Mouse (Mus musculus) ES-E14 (cell line): ENCODE data around the gene Parvb. TPM values are rescaled to one million over a fixed set of nuclear protein-coding genes. Genes with fewer than 3 reads are reported as not detected.

Experiments used
- DNase-seq: peaks from one replicate; pipeline ENCODE4 v3.0.0-alpha.2; 2013; ENCODE audit warnings: low read depth, low spot score
- H3K27ac ChIP-seq: 2 replicates; pipeline ENCODE4 v1.5.1; 2012; ENCODE audit warnings: low read depth, mild to moderate bottlenecking, low read length, moderate library complexity, mixed read lengths; ENCODE audit not compliant: poor library complexity, insufficient read depth, severe bottlenecking
- H3K36me3 ChIP-seq: 2 replicates; pipeline ENCODE4 v1.6.1; 2012; ENCODE audit warnings: mild to moderate bottlenecking, low read length, moderate library complexity, mixed read lengths; ENCODE audit not compliant: control insufficient read depth, poor library complexity, insufficient read depth, severe bottlenecking
- H3K4me1 ChIP-seq, 2 experiments: fragments of 150-350 bp in 1 of 2; sonication (generic) in 1 of 2; 2 replicates each; pipeline ENCODE4 v1.6.1; 2012; ENCODE audit warnings: low read length in 2 of 2, mild to moderate bottlenecking in 1 of 2, mixed read lengths in 1 of 2; ENCODE audit not compliant: control insufficient read depth in 2 of 2, insufficient read depth in 2 of 2, poor library complexity in 1 of 2
- H3K4me3 ChIP-seq, 2 experiments: fragments of 150-350 bp in 1 of 2; sonication (generic) in 1 of 2; 2 replicates each; pipeline ENCODE4 v1.5.1; 2012; ENCODE audit warnings: low read length in 2 of 2, low read depth in 1 of 2, mild to moderate bottlenecking in 1 of 2, mixed read lengths in 1 of 2; ENCODE audit not compliant: insufficient read depth in 1 of 2, poor library complexity in 1 of 2, severe bottlenecking in 1 of 2
- H3K9ac ChIP-seq: 2 replicates; pipeline ENCODE4 v1.6.1; 2012; ENCODE audit warnings: low read depth, mild to moderate bottlenecking, low read length, mixed read lengths; ENCODE audit not compliant: poor library complexity, insufficient read depth, severe bottlenecking
- H3K9me3 ChIP-seq: fragments of 150-350 bp; sonication (generic); 2 replicates; pipeline ENCODE4 v1.6.1; 2012; ENCODE audit warnings: low read depth, mild to moderate bottlenecking, low read length; ENCODE audit not compliant: control insufficient read depth, insufficient read depth
- CHD2 ChIP-seq: IDR thresholded peaks from 2 replicates; pipeline ENCODE4 v1.6.1; 2014; ENCODE audit warnings: mild to moderate bottlenecking, low read depth, low read length, inconsistent platforms
- HCFC1 ChIP-seq: IDR thresholded peaks from 2 replicates; pipeline ENCODE4 v1.6.1; 2012; ENCODE audit warnings: low read length, inconsistent platforms, borderline replicate concordance; ENCODE audit not compliant: insufficient read depth
- MAFK ChIP-seq: IDR thresholded peaks from 2 replicates; pipeline ENCODE4 v1.6.1; 2014; ENCODE audit warnings: mild to moderate bottlenecking, low read depth, low read length, inconsistent platforms; ENCODE audit not compliant: insufficient read depth
- ZC3H11A ChIP-seq: IDR thresholded peaks from 2 replicates; pipeline ENCODE4 v1.6.1; 2012; ENCODE audit warnings: low read depth, mild to moderate bottlenecking, inconsistent platforms, low read length, borderline replicate concordance
- ZNF384 ChIP-seq: IDR thresholded peaks from 2 replicates; pipeline ENCODE4 v1.6.1; 2012; ENCODE audit warnings: low read depth, low read length, inconsistent platforms
- in situ Hi-C, 2 experiments: fragments of 600-800 bp; cut with MboI; formaldehyde crosslinking; loops; one replicate each; pipeline ENCODE4 v1.15.1; 2025; ENCODE audit warnings: low sequenced_read_pairs in 2 of 2, inconsistent platforms in 1 of 2; ENCODE audit not compliant: unreplicated experiment in 2 of 2
- total RNA-seq: library from RNA; depleted of rRNA; stranded (reverse); fragments of 300-350 nt; gene quantifications from 2 replicates; pipeline ENCODE4 v1.2.3, GENCODE M21; 2012

Gene Parvb
- total RNA-seq, 1 experiment: 10.8 TPM

DNA sequence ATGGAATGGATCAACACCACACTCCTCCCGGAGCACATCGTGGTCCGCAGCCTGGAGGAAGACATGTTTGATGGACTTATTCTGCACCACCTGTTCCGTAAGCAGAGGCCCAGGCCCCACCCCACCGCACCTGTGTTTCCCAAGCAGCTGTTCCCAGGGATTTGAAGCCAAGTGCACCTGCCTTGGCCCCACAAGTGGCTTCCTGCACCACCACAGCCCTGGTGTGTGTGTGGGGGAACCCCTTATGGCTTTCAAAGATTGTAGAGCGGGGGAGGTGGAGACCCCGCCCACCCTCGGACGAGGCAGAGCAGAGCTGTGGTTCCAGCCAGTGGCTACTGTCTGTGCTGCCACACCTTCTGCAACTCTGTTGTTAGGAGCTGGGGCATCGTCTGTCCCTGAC lies 97.0 kb downstream of the Parvb start:
- no peaks in the 10 kb centered on the region for H3K36me3 ChIP-seq
- no peak overlapping the region for H3K27ac ChIP-seq
- DNase-seq: no peak
- H3K4me3 ChIP-seq: no peak overlapping the region
- in situ Hi-C loops: no loop called here
- H3K9me3 ChIP-seq: no peaks in the 10 kb centered on the region
- TF ChIP-seq CHD2 (no peak), ZNF384 (no peak), ZC3H11A (no peak), MAFK (no peak), HCFC1 (no peak)
- H3K4me1 ChIP-seq: peaks cover 0 to 6% of the 10 kb centered on the region in 2 experiments; a peak in 1 of 4 replicates
- no peak overlapping the region for H3K9ac ChIP-seq

DNA sequence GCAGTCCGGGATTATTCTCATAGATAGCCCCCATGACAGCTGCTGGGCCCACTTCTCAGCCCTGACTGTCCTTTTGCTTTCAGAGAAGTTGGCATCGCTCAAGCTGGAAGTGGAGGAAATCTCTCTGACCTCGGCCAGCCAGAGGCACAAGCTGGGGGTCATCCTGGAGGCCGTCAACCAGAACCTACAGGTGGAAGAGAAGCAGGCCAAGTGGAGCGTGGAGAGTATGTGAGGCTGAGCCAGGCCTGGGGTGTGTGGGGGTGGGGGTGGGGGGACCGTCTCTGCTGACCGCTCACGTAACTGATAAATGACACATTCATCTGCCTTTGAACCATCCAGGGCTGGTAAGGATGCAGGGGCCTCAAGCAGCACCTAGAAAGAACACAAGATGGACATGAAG lies 98.1 kb downstream of the Parvb start:
- DNase-seq: no peak
- in situ Hi-C loops: no loop called here
- no peaks in the 10 kb centered on the region for H3K9me3 ChIP-seq
- no peak overlapping the region for H3K9ac ChIP-seq
- TF ChIP-seq HCFC1: no peak
- TF ChIP-seq ZC3H11A: no peak
- TF ChIP-seq CHD2: no peak
- no peak for TF ChIP-seq ZNF384
- TF ChIP-seq MAFK: no peak
- no peak overlapping the region for H3K4me3 ChIP-seq
- no peak overlapping the region for H3K27ac ChIP-seq
- H3K4me1 ChIP-seq: peaks cover 0 to 6% of the 10 kb centered on the region in 2 experiments; a peak in 1 of 4 replicates
- no peaks in the 10 kb centered on the region for H3K36me3 ChIP-seq

DNA sequence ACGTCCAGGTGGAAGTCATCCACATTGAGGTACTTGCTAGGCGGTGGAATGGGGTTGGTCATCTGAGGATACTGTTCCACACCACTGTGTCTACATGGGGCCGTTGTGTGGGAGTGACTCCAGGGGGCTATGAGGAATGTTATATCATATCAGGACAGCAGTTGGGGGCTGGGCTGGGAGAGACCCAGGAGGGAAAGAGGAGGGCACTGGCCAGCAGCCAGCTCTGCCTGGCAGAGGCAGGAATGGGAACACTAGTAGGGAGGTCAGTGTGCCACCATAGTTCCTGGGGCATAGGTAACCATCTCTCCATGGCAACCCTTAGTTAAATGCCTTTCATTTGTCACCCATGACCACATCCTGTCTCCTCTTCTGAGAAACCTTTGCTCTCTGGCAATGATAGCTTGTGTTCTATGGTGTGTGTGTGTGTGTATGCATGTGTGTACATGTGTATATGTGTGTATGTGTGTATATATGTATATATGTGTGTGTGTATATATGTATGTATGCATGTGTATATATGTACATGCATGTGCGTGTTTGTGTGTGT lies 99.3 kb downstream of the Parvb start:
- Histone ChIP-seq H3K9me3 (no peaks in the 10 kb centered on the region), H3K4me3 (no peak overlapping the region), H3K36me3 (no peaks in the 10 kb centered on the region), H3K4me1 (no peaks in the 10 kb centered on the region), H3K9ac (no peak overlapping the region), H3K27ac (no peak overlapping the region)
- DNase-seq: no peak
- TF ChIP-seq CHD2 (no peak), ZNF384 (no peak), MAFK (no peak), HCFC1 (no peak), ZC3H11A (no peak)
- in situ Hi-C loops: no loop called here

DNA sequence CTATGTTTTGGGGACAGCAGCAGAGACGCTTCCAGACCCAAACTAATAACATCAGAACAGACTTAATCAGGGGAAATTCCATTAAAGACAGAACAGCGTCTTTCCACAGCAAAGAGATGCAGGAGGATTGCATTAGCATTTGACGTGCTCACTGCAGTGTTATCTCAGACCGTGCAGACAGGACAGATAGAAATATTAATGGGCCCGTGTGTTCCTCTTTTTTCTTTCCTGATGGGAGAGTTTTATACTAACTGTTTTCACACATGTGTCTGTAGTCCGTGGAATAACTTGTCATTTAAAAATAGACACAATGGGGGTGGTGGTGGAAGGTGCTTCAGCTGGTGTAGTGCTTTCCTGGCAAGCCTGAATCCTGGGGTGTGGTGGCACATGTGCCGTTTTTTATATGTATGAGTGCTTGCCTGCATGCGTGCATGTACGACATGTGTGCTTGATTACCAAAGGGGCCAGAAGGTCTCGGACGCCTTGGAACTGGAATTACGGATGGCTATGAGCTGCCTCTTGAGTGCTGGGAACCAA lies 104.5 kb downstream of the Parvb start:
- Histone ChIP-seq H3K36me3 (no peaks in the 10 kb centered on the region), H3K27ac (no peak overlapping the region), H3K9me3 (no peaks in the 10 kb centered on the region), H3K4me3 (no peak overlapping the region), H3K4me1 (no peaks in the 10 kb centered on the region), H3K9ac (no peak overlapping the region)
- in situ Hi-C loops: no loop called here
- DNase-seq: no peak
- no peak for TF ChIP-seq HCFC1
- no peak for TF ChIP-seq ZNF384
- no peak for TF ChIP-seq MAFK
- TF ChIP-seq CHD2: no peak
- no peak for TF ChIP-seq ZC3H11A

DNA sequence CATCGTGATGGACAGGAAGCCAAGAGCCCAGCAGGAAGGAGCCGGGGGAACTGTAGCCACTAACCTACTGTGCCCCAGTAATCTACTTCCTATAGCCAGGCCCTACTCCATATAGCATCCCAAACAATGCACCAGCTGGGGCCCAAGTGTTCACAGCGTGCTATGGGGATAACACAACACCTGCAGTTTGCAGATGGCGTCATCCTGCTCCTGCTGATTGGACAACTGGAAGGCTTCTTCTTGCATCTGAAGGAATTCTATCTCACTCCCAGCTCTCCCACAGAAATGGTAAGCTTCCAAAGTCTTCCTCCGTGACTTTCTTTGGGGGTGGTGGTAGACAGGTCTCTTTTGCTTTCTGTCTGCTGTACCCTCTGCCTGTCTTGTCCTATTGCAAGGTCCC lies 105.8 kb downstream of the Parvb start:
- Histone ChIP-seq H3K4me1 (no peaks in the 10 kb centered on the region), H3K9me3 (no peaks in the 10 kb centered on the region), H3K9ac (no peak overlapping the region), H3K36me3 (no peaks in the 10 kb centered on the region), H3K27ac (no peak overlapping the region), H3K4me3 (no peak overlapping the region)
- no peak for DNase-seq
- in situ Hi-C loops: no loop called here
- TF ChIP-seq ZC3H11A (no peak), HCFC1 (no peak), MAFK (no peak), CHD2 (no peak), ZNF384 (no peak)
